Mouse (Mus musculus): ENCODE measurements at regions not wholly inside any gene's neighbourhood (a gene's known extent, or its start where the extent isn't known, plus 50 kb on each side); places are given as distances from the start of the nearest gene placed in this dataset.

DNA sequence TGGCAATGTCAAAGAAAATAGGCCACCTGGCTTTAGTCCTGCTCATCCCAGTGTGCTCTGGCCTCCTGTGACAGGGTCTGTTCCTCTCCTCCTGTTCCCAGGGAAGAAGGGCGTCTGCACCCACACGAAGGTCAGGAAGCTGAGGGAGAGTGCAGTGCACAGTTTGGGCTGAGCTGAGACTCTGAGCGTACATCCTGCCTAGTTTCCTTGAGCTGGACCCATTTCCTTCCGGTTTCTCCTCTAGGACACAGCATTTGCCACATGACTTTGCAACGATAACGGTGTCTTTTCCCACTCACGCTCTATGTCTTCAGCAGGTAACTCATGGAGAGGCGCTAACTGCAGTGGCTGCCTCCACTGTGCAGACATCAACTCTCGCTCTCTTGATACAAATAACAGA is 59.6 kb upstream of the Cdh4 start:
- TF ChIP-seq CTCF (IDR thresholded peaks at IDR 0.05; ENCODE audit: insufficient read depth, low read length) (no peak), POLR2A (IDR thresholded peaks at IDR 0.05; ENCODE audit: borderline replicate concordance, extremely low read depth, low read depth, low read length) (no peak)
